Mouse (Mus musculus) ES-Bruce4 (cell line): ENCODE measurements around the gene Mbd5.

Source experiments
- CTCF ChIP-seq: IDR thresholded peaks from one replicate; pipeline ENCODE4 v1.8.1; 2011; ENCODE audit warnings: low read depth, low read length
- POLR2A ChIP-seq: IDR thresholded peaks from one replicate; pipeline ENCODE4 v1.8.1; 2011; ENCODE audit warnings: low read length; ENCODE audit not compliant: insufficient read depth

- TF ChIP-seq POLR2A (no peak), CTCF (no peak)
These were observed 284.8 kb downstream of the Mbd5 start for GRCm38 (mm10) chr2:49234064-49234463.
